8 mouse cellular contexts compared by ENCODE assay signal in the genomic region with DNA sequence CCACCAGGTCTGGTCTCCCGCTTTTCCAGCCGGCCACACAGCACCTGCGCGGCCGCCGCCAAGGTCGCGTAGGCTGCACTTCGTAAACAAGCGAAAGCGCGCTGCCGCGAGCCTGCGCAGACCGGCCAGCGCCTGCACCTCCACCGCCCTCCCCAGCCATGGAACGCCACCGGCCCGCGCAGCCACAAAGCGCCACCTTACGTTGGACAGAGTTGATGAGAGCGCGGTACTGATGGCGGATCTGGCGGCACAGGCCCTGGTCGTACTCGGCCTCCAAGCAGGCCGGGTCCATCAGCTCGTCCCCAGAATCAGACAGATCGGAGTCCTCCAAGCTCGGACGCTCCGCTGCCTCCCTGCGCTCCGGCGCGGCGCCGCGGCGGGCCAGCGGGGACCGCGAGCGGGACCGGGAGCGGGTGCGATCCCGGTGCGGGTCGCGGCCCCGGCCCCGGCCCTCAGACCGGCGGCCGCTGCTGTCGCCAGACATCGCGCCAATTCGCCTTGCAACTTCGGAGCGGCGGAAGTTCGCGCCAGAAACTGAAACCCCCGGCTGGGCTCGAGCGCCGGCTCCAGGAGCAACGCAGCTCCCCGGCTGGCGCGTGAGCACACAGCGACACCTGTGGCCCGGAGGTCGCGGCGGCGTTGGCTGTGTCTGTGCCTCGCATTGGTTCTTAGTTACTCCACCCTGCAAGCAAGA. TPM values are rescaled to one million over a fixed set of nuclear protein-coding genes. Genes with fewer than 3 reads are reported as not detected.
DNase-seq lines count a peak whose midpoint lies in the region; ATAC-seq lines count a peak whose summit lies in the region.

No protein-coding gene starts in this region.

- H3K9ac ChIP-seq in lung, embryonic 16.5 days (ENCODE audit: low read length), result peak overlapping the region; percentile 98

- H3K36me3 ChIP-seq in lung, embryonic 16.5 days (ENCODE audit: control insufficient read depth, insufficient read depth, low read length), result peaks cover 21% of the 10 kb centered on the region

- peak overlapping the region; percentile 64 for H3K4me2 ChIP-seq in lung, embryonic 16.5 days (ENCODE audit: low read depth, low read length)

- no peaks in the 10 kb centered on the region for H3K9me3 ChIP-seq in lung, embryonic 16.5 days (ENCODE audit: control insufficient read depth, low read length)

- peak overlapping the region; percentile 93 for H3K4me3 ChIP-seq in lung, embryonic 16.5 days (ENCODE audit: low read length)

- peak; percentile 91 to 93 for ATAC-seq in hematopoietic stem cell, adult 5-6 weeks (replicated peaks in 1 of 2; ENCODE audit: insufficient read depth in 1 of 2, low FRiP score in 2 of 2, low TSS enrichment in 1 of 2, low read depth in 1 of 2, poor library complexity in 2 of 2, severe bottlenecking in 2 of 2)
- ATAC-seq in lung, embryonic 16.5 days (ENCODE audit: low read depth), result peak; percentile 95

- WGBS in lung, embryonic 16.5 days, result under 1% methylated on average over 65 of the region's 84 CpGs

- H3K4me1 ChIP-seq in lung, embryonic 16.5 days (replicated peaks; ENCODE audit: control insufficient read depth, insufficient read depth, low read length), result peaks cover 5% of the 10 kb centered on the region

- H3K27me3 ChIP-seq in lung, embryonic 16.5 days (ENCODE audit: control insufficient read depth, insufficient read depth, low read depth, low read length), result no peaks in the 10 kb centered on the region

- H3K27ac ChIP-seq in lung, embryonic 16.5 days (ENCODE audit: low read length), result peak overlapping the region; percentile 99

- DNase-seq in MEL-GATA-1-ER (ENCODE audit: extremely low read depth, low read depth), result peak; percentile 80
- peak; percentile 90 for DNase-seq in cerebellum, adult 8-10 months
- peak; percentile 91 for DNase-seq in forelimb bud, embryonic 11.5 days (ENCODE audit: low read depth, low spot score)
- peak; percentile 59 for DNase-seq in layer of hippocampus, adult 9-10 months (ENCODE audit: low spot score)
- DNase-seq in ovary, postnatal 10 days (ENCODE audit: low spot score), result peak; percentile 84
- peak; percentile 79 to 92 for DNase-seq in thymus, postnatal 10 days (ENCODE audit: low spot score in 2 of 2)

RNA-seq across cellular contexts. Expression of a gene that starts 26.0 kb away (rescaled TPM):
- total RNA-seq in hematopoietic stem cell, adult 5-6 weeks (2017), result 168 and 190 TPM in 2 replicates
- polyA plus RNA-seq in lung, embryonic 16.5 days (2015; fragmentation: Nextera tagmentation; extraction: Ambion mirVana), result 131 and 141 TPM in 2 replicates

RNA-seq across cellular contexts. Expression of a gene that starts 26.8 kb away (rescaled TPM):
- 57.8 and 65.5 TPM in 2 replicates for total RNA-seq in hematopoietic stem cell, adult 5-6 weeks (2017)
- 64.7 and 67.1 TPM in 2 replicates for polyA plus RNA-seq in lung, embryonic 16.5 days (2015; fragmentation: Nextera tagmentation; extraction: Ambion mirVana)

RNA-seq across cellular contexts. Expression of a gene that starts 30.3 kb away (rescaled TPM):
- total RNA-seq in hematopoietic stem cell, adult 5-6 weeks (2017), result 2.0 and 6.9 TPM in 2 replicates
- 21.7 and 24.2 TPM in 2 replicates for polyA plus RNA-seq in lung, embryonic 16.5 days (2015; fragmentation: Nextera tagmentation; extraction: Ambion mirVana)

Comparison
In these comparisons a context has a peak if more than half of its experiments do, and no peak if none do; other contexts are left out.
1. Peak in every context shown above with its lines: DNase-seq, ATAC-seq, H3K4me3 ChIP-seq and H3K27ac ChIP-seq.